Mouse (Mus musculus): ENCODE results near the gene Fbxo10. TPM values are rescaled to one million over a fixed set of nuclear protein-coding genes. Genes with fewer than 3 reads are reported as not detected.

Gene Fbxo10
- 1.9 and 2.5 TPM in 2 replicates for polyA plus RNA-seq (2012; rRNA removed; ENCODE audit: low replicate concordance)

GRCm38 (mm10) chr4:45084021-45084894 lies at the start of gene Fbxo10:
TSS of gene Fbxo10 (minus strand) at chr4:45084604.

GRCm38 (mm10) chr4:45107601-45108277 lies 23.3 kb upstream of the Fbxo10 start, which contains the start of gene Tomm5:
TSS of gene Tomm5 (minus strand) at chr4:45108114.

DNA sequence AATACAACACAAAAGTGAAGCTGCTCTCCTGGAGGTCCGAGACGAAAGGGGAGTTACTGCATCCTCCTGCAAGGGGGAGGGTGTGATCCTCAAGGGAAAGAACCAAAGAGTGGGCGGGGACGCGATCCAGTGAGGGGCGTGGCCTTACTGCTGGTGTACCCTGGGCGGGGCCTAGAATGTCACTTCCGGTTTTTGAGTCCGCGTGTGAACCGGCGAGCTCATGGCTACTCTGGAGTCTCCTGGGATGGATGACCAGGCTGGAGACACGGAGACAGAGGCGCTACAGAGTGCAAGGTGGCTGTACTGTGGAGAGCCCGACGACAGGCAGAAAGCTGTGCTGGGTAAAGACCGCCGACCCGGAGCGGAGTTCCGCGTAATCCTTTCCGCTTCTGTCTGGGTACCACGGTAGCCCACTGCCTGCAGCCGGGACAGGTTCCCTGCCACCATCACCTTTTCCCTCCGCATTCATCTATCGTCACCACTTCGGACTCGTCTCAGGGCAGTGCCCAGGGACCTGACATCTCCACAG lies 65.9 kb downstream of the Fbxo10 start, which contains the start of gene Polr1e:
TSS of gene Polr1e (plus strand) at position 132 of the 529 bp plus-strand sequence.

GRCm38 (mm10) chr4:45012105-45012975 lies 72.1 kb downstream of the Fbxo10 start, which contains the start of gene Zbtb5:
TSS of gene Zbtb5 (minus strand) at chr4:45012412.

Other genes with a start within 250 kb of the Fbxo10 start
- 57.3 and 60.6 TPM in 2 replicates for gene Grhpr, start 103.2 kb downstream of the Fbxo10 start, polyA plus RNA-seq (2012; rRNA removed; ENCODE audit: low replicate concordance)
- 3.5 and 7.9 TPM in 2 replicates for gene Zbtb5, start 72.2 kb downstream of the Fbxo10 start, polyA plus RNA-seq (2012; rRNA removed; ENCODE audit: low replicate concordance)
- 1.2 and 1.5 TPM in 2 replicates for gene Polr1e, start 66.0 kb downstream of the Fbxo10 start, polyA plus RNA-seq (2012; rRNA removed; ENCODE audit: low replicate concordance)
- 45.9 and 81.1 TPM in 2 replicates for gene Tomm5, start 23.5 kb upstream of the Fbxo10 start, polyA plus RNA-seq (2012; rRNA removed; ENCODE audit: low replicate concordance)
- 0.07 and 0.47 TPM in 2 replicates for gene Frmpd1, start 100.3 kb upstream of the Fbxo10 start, polyA plus RNA-seq (2012; rRNA removed; ENCODE audit: low replicate concordance)
- gene Trmt10b, start 212.5 kb upstream of the Fbxo10 start, polyA plus RNA-seq (2012; rRNA removed; ENCODE audit: low replicate concordance), result 0.37 and 0.60 TPM in 2 replicates

All from duodenum, adult 2 months (tissue).